Mouse (Mus musculus) heart, adult 2 months (tissue): ENCODE results near the gene Dytn.

Source experiments
- CTCF ChIP-seq: fragments of 200-600 bp; IDR thresholded peaks from 2 replicates; pipeline ENCODE4 v1.8.1; 2022; ENCODE audit warnings: antibody characterized with exemption, mild to moderate bottlenecking, moderate library complexity
- EP300 ChIP-seq: fragments of 200-500 bp; IDR thresholded peaks from 2 replicates; pipeline ENCODE4 v1.6.1; 2011; ENCODE audit warnings: low read depth, low read length, control low read depth; ENCODE audit not compliant: insufficient read depth
- POLR2A ChIP-seq: fragments of 200-500 bp; IDR thresholded peaks from 2 replicates; pipeline ENCODE4 v1.6.1; 2011; ENCODE audit warnings: mild to moderate bottlenecking, low read depth, low read length, control low read depth; ENCODE audit not compliant: insufficient read depth

DNA sequence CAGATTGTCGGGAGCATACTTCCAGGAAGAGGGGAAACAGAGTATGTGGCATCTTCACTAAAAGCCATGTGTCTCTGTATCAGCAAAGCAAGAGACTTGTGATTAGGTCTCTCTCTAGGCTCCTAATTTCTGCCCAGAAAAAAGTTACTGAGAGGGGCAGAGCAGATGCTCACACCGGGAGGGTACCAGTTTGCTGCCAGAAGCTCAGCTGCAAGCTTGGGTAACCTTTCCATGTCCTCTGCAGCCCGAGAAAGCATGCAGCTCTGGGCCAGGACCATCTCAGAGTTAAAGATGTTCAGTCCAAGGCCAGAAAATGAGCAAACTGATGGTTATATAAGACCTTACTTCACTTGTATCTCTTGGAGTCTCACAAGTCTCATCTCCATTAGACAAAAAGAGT lies 10.1 kb upstream of the Dytn start:
- no peak for TF ChIP-seq CTCF
- no peak for TF ChIP-seq EP300
- no peak for TF ChIP-seq POLR2A
